Mouse (Mus musculus): ENCODE data around the gene Dnaic2.

Dnaic2 gene

DNA sequence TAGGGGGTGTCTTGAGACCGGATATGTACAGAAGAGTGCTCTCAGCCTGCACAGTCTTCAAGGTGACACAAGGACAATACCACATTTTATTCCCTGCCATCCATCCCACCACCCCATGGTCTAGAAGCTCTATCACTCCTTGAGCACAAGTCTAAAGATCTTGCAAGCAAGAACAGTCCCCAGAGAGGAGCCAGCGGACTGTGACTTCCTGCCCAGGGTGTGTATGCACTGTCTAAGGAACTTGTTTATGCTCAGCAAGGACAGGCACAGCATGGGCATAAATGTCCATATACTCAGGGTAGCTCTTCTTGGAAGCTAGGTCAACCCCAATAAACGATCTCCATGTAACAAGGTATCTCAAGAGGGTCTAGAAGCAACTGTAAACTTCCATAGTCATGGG lies 70.8 kb downstream of the Dnaic2 start:
- DNase-seq (ENCODE audit: low read depth, low spot score), result peak; percentile 60

DNA sequence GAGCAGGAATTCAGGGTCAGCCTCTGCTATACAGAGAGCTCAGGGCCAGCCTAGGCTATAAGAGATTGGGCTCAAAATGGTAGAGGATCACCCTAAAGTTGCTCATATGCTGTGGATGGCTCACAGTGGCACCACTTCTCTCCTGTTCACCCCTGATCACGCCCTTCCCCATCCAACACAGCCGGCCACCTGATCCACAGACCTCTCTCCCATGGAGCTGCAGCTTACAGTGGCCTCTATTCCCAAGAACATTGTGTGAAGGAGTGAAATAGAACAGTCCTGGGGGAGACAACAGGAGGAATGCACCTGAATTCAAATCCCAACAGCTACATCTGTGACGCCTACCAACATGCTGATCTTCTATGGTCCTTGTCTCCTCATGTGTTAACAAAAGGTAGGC lies 71.4 kb downstream of the Dnaic2 start, which contains the start of gene Gpr142:
Gene Gpr142 (plus strand): TSS at position 301 of the 400 bp plus-strand sequence.
- DNase-seq (ENCODE audit: low read depth, low spot score), result no peak

DNA sequence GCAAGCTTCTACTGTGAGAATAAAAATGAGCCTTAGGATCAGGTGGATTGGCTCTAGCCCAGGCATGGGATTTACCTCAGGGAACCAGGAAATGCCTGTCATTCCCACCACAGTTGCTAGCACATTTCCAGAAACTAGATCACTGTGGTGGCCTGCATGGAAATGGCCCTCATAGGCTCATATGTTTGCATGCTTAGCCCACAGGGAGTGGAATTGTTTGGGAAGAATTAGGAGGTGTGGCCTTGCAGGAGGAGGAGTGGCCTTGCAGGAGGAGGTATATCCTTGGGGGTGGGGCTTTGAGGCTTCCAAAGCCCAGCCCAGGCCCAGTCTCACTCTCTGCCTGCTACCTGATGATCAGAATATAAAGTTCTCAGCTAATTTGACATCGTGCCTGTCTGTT lies 74.7 kb downstream of the Dnaic2 start:
- no peak for DNase-seq (ENCODE audit: low read depth, low spot score)

DNA sequence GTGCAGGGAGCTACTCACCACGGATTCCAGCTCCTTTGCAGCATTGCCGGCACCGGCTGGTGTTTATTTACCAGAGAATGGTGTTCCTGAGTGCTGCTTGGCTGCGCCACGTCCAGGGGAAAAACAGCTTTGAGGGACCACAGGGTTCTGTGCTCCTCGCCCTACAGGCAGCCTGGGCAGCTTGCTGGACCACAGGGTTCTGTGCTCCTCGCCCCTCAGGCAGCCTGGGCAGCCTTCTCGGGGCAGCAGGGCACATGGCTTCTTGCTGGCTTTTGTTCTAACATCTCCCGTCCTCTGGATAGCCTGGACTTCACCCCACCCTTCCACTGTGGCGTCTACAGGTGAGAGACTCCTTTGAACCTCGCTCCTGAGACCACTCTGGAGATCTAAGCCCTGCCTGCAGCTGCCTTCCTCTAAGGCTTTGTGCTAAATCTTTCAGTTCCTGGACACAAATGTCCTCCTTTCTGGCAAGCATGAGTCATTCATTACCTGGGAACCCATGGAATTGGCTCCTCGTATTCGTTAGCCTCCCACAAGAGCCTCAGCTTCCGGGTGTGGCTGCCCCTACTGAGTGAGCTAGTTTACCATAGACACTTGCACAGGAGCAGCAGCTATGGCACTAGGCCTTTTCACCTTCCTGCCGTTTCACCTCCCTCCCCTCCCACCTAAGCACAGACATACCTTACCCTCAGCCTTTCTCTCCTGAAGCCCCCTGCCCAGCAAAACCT lies 75.5 kb downstream of the Dnaic2 start:
- no peak for DNase-seq (ENCODE audit: low read depth, low spot score)

DNA sequence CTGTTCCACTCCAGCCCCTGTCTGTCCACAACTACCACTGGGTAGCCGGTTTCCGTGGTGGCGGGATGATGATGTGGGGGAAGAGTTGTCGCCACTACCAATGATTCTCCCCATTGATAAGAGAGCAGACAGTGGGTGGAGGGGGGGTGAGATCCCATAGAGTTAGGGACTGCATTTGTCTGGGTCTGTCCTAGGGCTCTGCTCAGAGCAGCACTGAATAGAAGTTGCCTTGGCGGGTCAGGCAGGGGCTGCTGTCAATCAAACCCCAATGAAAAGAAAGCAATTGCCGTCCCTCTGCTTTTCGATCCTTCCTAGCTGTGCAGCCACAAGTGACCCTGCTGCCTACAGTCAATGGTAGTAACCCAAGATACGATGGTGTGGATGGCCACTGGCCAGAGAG lies 76.8 kb downstream of the Dnaic2 start:
- DNase-seq (ENCODE audit: low read depth, low spot score), result no peak

DNA sequence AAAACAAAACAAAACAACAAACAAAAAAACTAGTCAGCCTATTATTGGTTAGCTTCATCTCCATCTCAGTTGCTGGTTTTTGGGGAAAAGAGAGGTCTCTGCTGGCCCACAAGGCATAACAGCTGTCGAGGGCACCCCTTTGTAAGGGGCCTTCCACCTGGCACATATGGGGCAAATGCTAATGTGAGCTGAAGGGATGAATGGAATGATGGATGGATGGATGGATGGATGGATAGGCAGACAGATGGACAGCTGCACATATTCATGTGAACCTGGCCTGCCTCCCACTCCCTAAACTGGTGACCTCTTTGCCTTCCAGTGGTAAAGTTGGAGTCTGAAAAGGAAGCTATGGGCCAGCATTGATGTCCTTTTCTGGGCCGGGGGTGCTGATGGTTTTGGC lies 79.8 kb downstream of the Dnaic2 start:
- DNase-seq (ENCODE audit: low read depth, low spot score), result no peak

All from A20 (cell line).